Mouse (Mus musculus): ENCODE measurements around the gene Ampd2.

DNA sequence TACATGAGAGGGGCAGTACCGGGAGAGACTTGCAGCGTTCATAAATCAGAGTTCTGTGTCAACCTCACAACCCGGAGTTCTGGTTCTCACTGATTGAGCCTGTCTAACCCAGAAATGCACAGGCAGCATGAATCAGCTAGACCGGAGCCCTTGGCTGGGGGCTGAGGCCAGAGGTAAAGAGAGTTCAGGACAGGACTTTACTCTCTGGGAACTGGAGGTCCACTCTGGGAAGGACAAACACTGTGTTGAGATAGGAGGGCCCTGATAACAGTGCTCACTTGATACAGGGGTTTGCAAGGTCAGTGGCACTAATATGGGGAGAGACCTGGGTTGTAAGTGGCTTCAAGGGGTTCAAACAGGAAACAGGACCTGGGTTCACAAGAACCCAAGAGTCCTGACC, 61.1 kb downstream of the Ampd2 start:
- no peak for TF ChIP-seq POLR2A (IDR thresholded peaks at IDR 0.05; ENCODE audit: borderline replicate concordance, insufficient read depth, low read length)
- TF ChIP-seq CTCF (IDR thresholded peaks at IDR 0.05; ENCODE audit: borderline replicate concordance, insufficient read depth, low read depth, low read length) = no peak

All from cerebellum, adult 2 months (tissue).